Mouse (Mus musculus): ENCODE data around the gene Gpa33. TPM values are rescaled to one million over a fixed set of nuclear protein-coding genes. Genes with fewer than 3 reads are reported as not detected.
"Not testable (repeated sequence)": the region's sequence is repeated elsewhere in the genome, so short reads cannot be mapped to it uniquely, and the experiment has no call there.

Gpa33 gene
- polyA plus RNA-seq, 1 experiment from 2014 or later, result not detected

- H3K36me3 ChIP-seq (ENCODE audit: control insufficient read depth, insufficient read depth, low read length), result not testable (repeated sequence)
Measured at GRCm38 (mm10) chr1:166141868-166142267, 11.8 kb downstream of the Gpa33 start.

GRCm38 (mm10) chr1:166142369-166142768 is 12.3 kb downstream of the Gpa33 start:
- H3K27me3 ChIP-seq (ENCODE audit: control insufficient read depth, insufficient read depth, low read length), result no peaks in the 10 kb centered on the region
- H3K4me3 ChIP-seq (ENCODE audit: low read depth, low read length), result no peak overlapping the region
- H3K9ac ChIP-seq (replicated peaks; ENCODE audit: low read depth, low read length), result no peak overlapping the region
- no peaks in the 10 kb centered on the region for H3K4me1 ChIP-seq (ENCODE audit: control insufficient read depth, insufficient read depth, low read length)
- no peaks in the 10 kb centered on the region for H3K9me3 ChIP-seq (ENCODE audit: control insufficient read depth, low read length)
- H3K36me3 ChIP-seq (ENCODE audit: control insufficient read depth, insufficient read depth, low read length), result no peaks in the 10 kb centered on the region
- no peak overlapping the region for H3K4me2 ChIP-seq (ENCODE audit: low read depth, low read length)
- H3K27ac ChIP-seq (ENCODE audit: low read depth, low read length), result no peak overlapping the region
- 85% methylated on average over 6 of the region's 6 CpGs for WGBS
- no peak for ATAC-seq (ENCODE audit: low read depth)

More at GRCm38 (mm10) chr1:166141868-166142267, 11.8 kb downstream of the Gpa33 start:
- not testable (repeated sequence) for H3K27ac ChIP-seq (ENCODE audit: low read depth, low read length); H3K27me3 ChIP-seq (ENCODE audit: control insufficient read depth, insufficient read depth, low read length); H3K4me1 ChIP-seq (ENCODE audit: control insufficient read depth, insufficient read depth, low read length); H3K9ac ChIP-seq (replicated peaks; ENCODE audit: low read depth, low read length); H3K4me3 ChIP-seq (ENCODE audit: low read depth, low read length); ATAC-seq (ENCODE audit: low read depth); H3K9me3 ChIP-seq (ENCODE audit: control insufficient read depth, low read length); H3K4me2 ChIP-seq (ENCODE audit: low read depth, low read length)
- 83% methylated on average over 9 of the region's 9 CpGs for WGBS

- H3K4me1 ChIP-seq (ENCODE audit: control insufficient read depth, insufficient read depth, low read length), result peaks cover 4% of the 10 kb centered on the region; the same call in 1 of the 2 replicates
- H3K27me3 ChIP-seq (ENCODE audit: control insufficient read depth, insufficient read depth, low read length), result no peaks in the 10 kb centered on the region
- no peaks in the 10 kb centered on the region for H3K36me3 ChIP-seq (ENCODE audit: control insufficient read depth, insufficient read depth, low read length)
- no peak for ATAC-seq (ENCODE audit: low read depth)
- no peak overlapping the region for H3K4me3 ChIP-seq (ENCODE audit: low read depth, low read length)
- 84% methylated on average over 11 of the region's 11 CpGs for WGBS
- no peaks in the 10 kb centered on the region for H3K9me3 ChIP-seq (ENCODE audit: control insufficient read depth, low read length)
- H3K4me2 ChIP-seq (ENCODE audit: low read depth, low read length), result no peak overlapping the region
- no peak overlapping the region for H3K27ac ChIP-seq (ENCODE audit: low read depth, low read length)
- no peak overlapping the region for H3K9ac ChIP-seq (replicated peaks; ENCODE audit: low read depth, low read length)
Measured at GRCm38 (mm10) chr1:166146626-166147025, 16.6 kb downstream of the Gpa33 start.

DNA sequence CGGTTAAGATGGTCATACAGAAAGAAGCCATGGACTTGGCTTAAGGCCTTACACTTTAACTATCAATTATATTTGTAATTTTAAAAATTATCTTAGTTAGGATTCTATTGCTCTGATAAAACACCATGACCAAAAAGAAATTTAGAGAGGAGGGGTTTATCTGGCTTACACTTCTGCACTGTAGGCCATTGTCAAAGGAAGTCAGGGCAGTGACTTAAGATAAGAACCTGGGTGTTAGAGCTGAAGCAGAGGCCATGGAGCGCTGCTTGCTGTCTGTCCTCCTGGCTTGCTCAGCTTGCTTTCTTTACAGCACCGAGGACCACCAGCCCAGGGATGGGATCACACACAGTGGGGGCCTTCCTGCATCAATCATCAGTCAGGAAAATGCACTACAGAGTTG is 17.6 kb downstream of the Gpa33 start:
- H3K4me2 ChIP-seq (ENCODE audit: low read depth, low read length), result no peak overlapping the region
- no peaks in the 10 kb centered on the region for H3K36me3 ChIP-seq (ENCODE audit: control insufficient read depth, insufficient read depth, low read length)
- no peak for ATAC-seq (ENCODE audit: low read depth)
- H3K27me3 ChIP-seq (ENCODE audit: control insufficient read depth, insufficient read depth, low read length), result no peaks in the 10 kb centered on the region
- no peaks in the 10 kb centered on the region for H3K9me3 ChIP-seq (ENCODE audit: control insufficient read depth, low read length)
- H3K4me1 ChIP-seq (ENCODE audit: control insufficient read depth, insufficient read depth, low read length), result peaks cover 4% of the 10 kb centered on the region; the same call in 1 of the 2 replicates
- no peak overlapping the region for H3K9ac ChIP-seq (replicated peaks; ENCODE audit: low read depth, low read length)
- no peak overlapping the region for H3K4me3 ChIP-seq (ENCODE audit: low read depth, low read length)
- WGBS, result 77% methylated on average over 3 of the region's 3 CpGs
- H3K27ac ChIP-seq (ENCODE audit: low read depth, low read length), result no peak overlapping the region

- no peaks in the 10 kb centered on the region for H3K36me3 ChIP-seq (ENCODE audit: control insufficient read depth, insufficient read depth, low read length)
- no peak overlapping the region for H3K4me2 ChIP-seq (ENCODE audit: low read depth, low read length)
- no peak for ATAC-seq (ENCODE audit: low read depth)
- H3K9ac ChIP-seq (replicated peaks; ENCODE audit: low read depth, low read length), result no peak overlapping the region
- H3K4me3 ChIP-seq (ENCODE audit: low read depth, low read length), result no peak overlapping the region
- H3K27me3 ChIP-seq (ENCODE audit: control insufficient read depth, insufficient read depth, low read length), result 0 out of 2 replicates have a peak, but pooled peaks cover 2% of the 10 kb centered on the region
- no peak overlapping the region for H3K27ac ChIP-seq (ENCODE audit: low read depth, low read length)
- WGBS, result 80% methylated on average over 4 of the region's 4 CpGs
- peaks cover 4% of the 10 kb centered on the region; the same call in 1 of the 2 replicates for H3K4me1 ChIP-seq (ENCODE audit: control insufficient read depth, insufficient read depth, low read length)
- no peaks in the 10 kb centered on the region for H3K9me3 ChIP-seq (ENCODE audit: control insufficient read depth, low read length)
Measured at GRCm38 (mm10) chr1:166149441-166149840, 19.4 kb downstream of the Gpa33 start.

GRCm38 (mm10) chr1:166150035-166150434 is 20.0 kb downstream of the Gpa33 start:
- H3K27ac ChIP-seq (ENCODE audit: low read depth, low read length), result no peak overlapping the region
- no peak for ATAC-seq (ENCODE audit: low read depth)
- H3K4me1 ChIP-seq (ENCODE audit: control insufficient read depth, insufficient read depth, low read length), result peaks cover 4% of the 10 kb centered on the region; the same call in 1 of the 2 replicates
- 81% methylated on average over 7 of the region's 7 CpGs for whole genome bisulfite sequencing
- H3K9ac ChIP-seq (replicated peaks; ENCODE audit: low read depth, low read length), result no peak overlapping the region
- H3K27me3 ChIP-seq (ENCODE audit: control insufficient read depth, insufficient read depth, low read length), result 0 out of 2 replicates have a peak, but pooled peaks cover 6% of the 10 kb centered on the region
- no peak overlapping the region for H3K4me2 ChIP-seq (ENCODE audit: low read depth, low read length)
- no peaks in the 10 kb centered on the region for H3K9me3 ChIP-seq (ENCODE audit: control insufficient read depth, low read length)
- no peak overlapping the region for H3K4me3 ChIP-seq (ENCODE audit: low read depth, low read length)
- H3K36me3 ChIP-seq (ENCODE audit: control insufficient read depth, insufficient read depth, low read length), result no peaks in the 10 kb centered on the region

GRCm38 (mm10) chr1:166151341-166151740 is 21.3 kb downstream of the Gpa33 start:
- WGBS, result 42% methylated on average over 11 of the region's 11 CpGs
- no peak overlapping the region for H3K9ac ChIP-seq (replicated peaks; ENCODE audit: low read depth, low read length)
- no peaks in the 10 kb centered on the region for H3K9me3 ChIP-seq (ENCODE audit: control insufficient read depth, low read length)
- H3K4me1 ChIP-seq (ENCODE audit: control insufficient read depth, insufficient read depth, low read length), result peaks cover 4% of the 10 kb centered on the region; the same call in 1 of the 2 replicates
- H3K27me3 ChIP-seq (ENCODE audit: control insufficient read depth, insufficient read depth, low read length), result peaks cover 9% of the 10 kb centered on the region; the same call in 1 of the 2 replicates
- H3K4me2 ChIP-seq (ENCODE audit: low read depth, low read length), result no peak overlapping the region
- H3K27ac ChIP-seq (ENCODE audit: low read depth, low read length), result no peak overlapping the region
- no peak overlapping the region for H3K4me3 ChIP-seq (ENCODE audit: low read depth, low read length)
- no peaks in the 10 kb centered on the region for H3K36me3 ChIP-seq (ENCODE audit: control insufficient read depth, insufficient read depth, low read length)
- ATAC-seq (ENCODE audit: low read depth), result no peak

DNA sequence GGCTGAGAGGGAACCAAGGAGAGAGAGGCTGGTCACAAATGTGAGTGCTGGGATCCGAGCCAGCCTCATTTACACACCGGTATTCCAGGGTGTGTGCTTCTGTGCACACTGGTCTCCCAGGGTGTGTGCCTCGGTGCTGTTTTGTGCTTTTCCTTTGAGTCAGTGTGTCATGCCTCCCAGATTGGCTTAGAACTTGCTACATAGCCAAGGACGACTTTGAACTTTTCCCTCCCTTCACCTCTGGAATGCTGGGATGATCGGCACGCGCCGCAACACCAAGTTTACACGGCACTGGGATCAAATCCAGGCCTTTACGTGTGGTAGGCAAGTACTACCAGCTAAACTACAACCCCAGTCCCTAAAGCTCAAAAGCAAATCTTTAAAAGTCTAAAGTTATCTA is 22.0 kb downstream of the Gpa33 start:
- no peaks in the 10 kb centered on the region for H3K9me3 ChIP-seq (ENCODE audit: control insufficient read depth, low read length)
- H3K4me1 ChIP-seq (ENCODE audit: control insufficient read depth, insufficient read depth, low read length), result peaks cover 4% of the 10 kb centered on the region; the same call in 1 of the 2 replicates
- no peak for ATAC-seq (ENCODE audit: low read depth)
- no peak overlapping the region for H3K27ac ChIP-seq (ENCODE audit: low read depth, low read length)
- no peak overlapping the region for H3K4me3 ChIP-seq (ENCODE audit: low read depth, low read length)
- peaks cover 9% of the 10 kb centered on the region; the same call in 1 of the 2 replicates for H3K27me3 ChIP-seq (ENCODE audit: control insufficient read depth, insufficient read depth, low read length)
- WGBS, result 91% methylated on average over 10 of the region's 10 CpGs
- H3K4me2 ChIP-seq (ENCODE audit: low read depth, low read length), result no peak overlapping the region
- no peak overlapping the region for H3K9ac ChIP-seq (replicated peaks; ENCODE audit: low read depth, low read length)
- no peaks in the 10 kb centered on the region for H3K36me3 ChIP-seq (ENCODE audit: control insufficient read depth, insufficient read depth, low read length)

DNA sequence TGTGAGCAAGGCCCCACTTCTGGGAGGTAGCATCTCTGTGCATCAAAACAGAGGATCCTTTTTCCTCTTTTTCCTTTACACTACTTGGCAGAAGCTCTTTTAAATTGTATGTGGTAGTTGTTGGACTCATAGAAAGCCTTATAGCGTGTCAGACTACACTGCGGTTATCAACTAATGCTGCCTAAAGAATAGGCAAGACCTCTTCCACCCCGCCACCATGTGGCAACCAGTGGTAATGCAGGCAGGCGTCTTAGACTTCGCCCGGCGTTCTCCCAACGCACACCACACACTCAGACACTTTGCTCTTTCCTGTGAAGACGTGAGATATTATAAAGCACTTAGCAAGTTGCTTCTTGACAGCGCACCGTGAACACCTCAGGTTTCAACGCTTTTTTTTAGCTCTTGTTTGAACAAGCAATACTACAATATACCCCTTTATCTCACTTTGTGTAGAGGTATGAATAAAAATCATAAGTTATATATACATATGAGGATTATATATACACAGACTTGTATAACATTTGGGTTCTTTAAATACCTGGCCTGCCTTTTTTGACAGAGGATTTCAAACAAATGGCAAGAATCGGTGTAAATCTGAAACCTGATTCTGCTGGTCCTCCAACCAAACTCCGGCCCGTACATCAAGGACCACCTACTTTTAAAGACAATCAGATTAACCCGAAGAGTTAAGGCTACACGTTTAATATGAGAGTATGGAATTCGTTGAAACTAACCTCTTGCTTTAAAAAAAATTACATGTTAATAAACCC is 23.5 kb downstream of the Gpa33 start:
- Histone ChIP-seq H3K9ac (replicated peaks; ENCODE audit: low read depth, low read length) (no peak overlapping the region), H3K4me3 (ENCODE audit: low read depth, low read length) (no peak overlapping the region), H3K4me1 (ENCODE audit: control insufficient read depth, insufficient read depth, low read length) (peaks cover 4% of the 10 kb centered on the region; the same call in 1 of the 2 replicates), H3K4me2 (ENCODE audit: low read depth, low read length) (no peak overlapping the region), H3K27me3 (ENCODE audit: control insufficient read depth, insufficient read depth, low read length) (peaks cover 9% of the 10 kb centered on the region; the same call in 1 of the 2 replicates), H3K27ac (ENCODE audit: low read depth, low read length) (no peak overlapping the region), H3K9me3 (ENCODE audit: control insufficient read depth, low read length) (no peaks in the 10 kb centered on the region), H3K36me3 (ENCODE audit: control insufficient read depth, insufficient read depth, low read length) (no peaks in the 10 kb centered on the region)
- peak; percentile 63; the same call in 1 of the 2 replicates for ATAC-seq (ENCODE audit: low read depth)
- WGBS, result 13% methylated on average over 18 of the region's 18 CpGs
